Mouse (Mus musculus): ENCODE measurements around the gene Hacd2.

The Hacd2 gene

GRCm38 (mm10) chr16:35008447-35008846 lies 13.8 kb upstream of the Hacd2 start:
- no peak for DNase-seq

GRCm38 (mm10) chr16:35013501-35013900 lies 8.7 kb upstream of the Hacd2 start:
- DNase-seq = no peak

- DNase-seq = no peak
These were observed 5.7 kb upstream of the Hacd2 start for GRCm38 (mm10) chr16:35016491-35016890.

GRCm38 (mm10) chr16:35018470-35018974 lies 3.7 kb upstream of the Hacd2 start:
- DNase-seq = no peak

GRCm38 (mm10) chr16:35021903-35022241 lies 356 bp upstream of the Hacd2 start:
- no peak for DNase-seq

GRCm38 (mm10) chr16:35023138-35023735 lies 1.0 kb downstream of the Hacd2 start:
- no peak for DNase-seq

- peak in 1 of 2 experiments; percentile 24 for DNase-seq
These were observed 2.1 kb downstream of the Hacd2 start for GRCm38 (mm10) chr16:35024300-35024699.

GRCm38 (mm10) chr16:35025347-35025746 lies 3.1 kb downstream of the Hacd2 start:
- no peak for DNase-seq

- DNase-seq = no peak
These were observed 11.0 kb downstream of the Hacd2 start for GRCm38 (mm10) chr16:35033241-35033640.

- no peak for DNase-seq
These were observed 11.8 kb downstream of the Hacd2 start for GRCm38 (mm10) chr16:35033809-35034577.

GRCm38 (mm10) chr16:35034971-35035370 lies 12.7 kb downstream of the Hacd2 start:
- DNase-seq = no peak

- no peak for DNase-seq
These were observed 14.5 kb downstream of the Hacd2 start for GRCm38 (mm10) chr16:35036754-35037153.

- DNase-seq = no peak
These were observed 16.3 kb downstream of the Hacd2 start for GRCm38 (mm10) chr16:35038343-35039057.

- no peak for DNase-seq
These were observed 17.9 kb downstream of the Hacd2 start for GRCm38 (mm10) chr16:35040154-35040553.

- no peak for DNase-seq
These were observed 18.8 kb downstream of the Hacd2 start for GRCm38 (mm10) chr16:35041001-35041400.

- no peak for DNase-seq
These were observed 24.0 kb downstream of the Hacd2 start for GRCm38 (mm10) chr16:35046081-35046775.

- DNase-seq = no peak
These were observed 25.2 kb downstream of the Hacd2 start for GRCm38 (mm10) chr16:35047272-35047969.

GRCm38 (mm10) chr16:35051066-35051465 lies 28.8 kb downstream of the Hacd2 start:
- DNase-seq = no peak

GRCm38 (mm10) chr16:35052191-35052590 lies 30.0 kb downstream of the Hacd2 start:
- no peak for DNase-seq

GRCm38 (mm10) chr16:35054432-35055193 lies 32.4 kb downstream of the Hacd2 start:
- peak in 1 of 2 experiments; percentile 24 for DNase-seq

- DNase-seq = no peak
These were observed 32.9 kb downstream of the Hacd2 start for GRCm38 (mm10) chr16:35055194-35055506.

GRCm38 (mm10) chr16:35055861-35056260 lies 33.6 kb downstream of the Hacd2 start:
- no peak for DNase-seq

Measured in B cell, adult 2 months (primary cell).